In genomic region chr10:118087570-118088340, GRCm38 (mm10) we compare ENCODE assay signal across 10 mouse cellular contexts. TPM values are rescaled to one million over a fixed set of nuclear protein-coding genes. Genes with fewer than 3 reads are reported as not detected.
DNase-seq lines count a peak whose midpoint lies in the region; ATAC-seq and TF ChIP-seq lines count a peak whose summit lies in the region.
"Had no signal": no experiment of that assay in that cellular context is flagged by ENCODE, and none has a peak within 500 bp of the region (broad histone marks: within the 10 kb centered on the region; RNA-seq: fewer than 3 reads in every experiment).

No protein-coding gene starts in this region.

- H3K4me3 ChIP-seq in forebrain, embryonic 13.5 days = no peak overlapping the region
- no peak overlapping the region for H3K4me3 ChIP-seq in forebrain, embryonic 11.5 days (ENCODE audit: low read depth, low read length)
- H3K4me3 ChIP-seq in spleen, adult 2 months (ENCODE audit: extremely low read depth, insufficient read depth, insufficient read length) = no peak overlapping the region
- H3K4me3 ChIP-seq in midbrain, embryonic 15.5 days = peak overlapping the region; percentile 16
- H3K4me3 ChIP-seq: lung, embryonic 15.5 days had no signal

- DNase-seq in forebrain, embryonic 11.5 days (ENCODE audit: low spot score) = no peak
- peak in 1 of 2 experiments; percentile 40 for DNase-seq in spleen, adult 2 months (ENCODE audit: low read depth in 1 of 2, low spot score in 2 of 2)
- no peak for DNase-seq in spleen, adult 12 weeks (ENCODE audit: low spot score)
- peak; percentile 43 to 62 for DNase-seq in thymus, postnatal 36 days
- no peak for DNase-seq in gastrocnemius, postnatal 4 days (ENCODE audit: low spot score in 2 of 2)
- DNase-seq in urinary bladder, adult 2 months (ENCODE audit: low spot score) = no peak
- DNase-seq: kidney, adult 8-10 months had no signal

- TF ChIP-seq POLR2A in spleen, adult 2 months (IDR thresholded peaks at IDR 0.05; ENCODE audit: low read depth, low read length) = no peak

- TF ChIP-seq CTCF in spleen, adult 2 months (IDR thresholded peaks at IDR 0.05; ENCODE audit: extremely low read depth, insufficient read depth, insufficient read length, insufficient replicate concordance) = no peak

- WGBS in forebrain, embryonic 13.5 days = 16% methylated on average over 12 of the region's 12 CpGs
- WGBS in forebrain, embryonic 11.5 days = 19% methylated on average over 12 of the region's 12 CpGs
- 52% methylated on average over 12 of the region's 12 CpGs for WGBS in spleen, adult 2 months
- 10% methylated on average over 12 of the region's 12 CpGs for WGBS in midbrain, embryonic 15.5 days

- H3K9me3 ChIP-seq in forebrain, embryonic 13.5 days (replicated peaks) = no peaks in the 10 kb centered on the region
- H3K9me3 ChIP-seq in forebrain, embryonic 11.5 days (ENCODE audit: control insufficient read depth, low read length) = no peaks in the 10 kb centered on the region
- no peaks in the 10 kb centered on the region for H3K9me3 ChIP-seq in midbrain, embryonic 15.5 days
- H3K9me3 ChIP-seq: lung, embryonic 15.5 days had no signal

- no peaks in the 10 kb centered on the region for H3K36me3 ChIP-seq in forebrain, embryonic 13.5 days (ENCODE audit: poor library complexity, severe bottlenecking)
- no peaks in the 10 kb centered on the region for H3K36me3 ChIP-seq in forebrain, embryonic 11.5 days (ENCODE audit: control insufficient read depth, insufficient read depth, low read length)
- no peaks in the 10 kb centered on the region for H3K36me3 ChIP-seq in spleen, adult 2 months (ENCODE audit: control insufficient read depth, insufficient read depth, low read length)
- no peaks in the 10 kb centered on the region for H3K36me3 ChIP-seq in midbrain, embryonic 15.5 days (replicated peaks)
- H3K36me3 ChIP-seq: lung, embryonic 15.5 days had no signal

- H3K9ac ChIP-seq in forebrain, embryonic 13.5 days = peak overlapping the region; percentile 22; the same call in 1 of the 2 replicates
- no peak overlapping the region for H3K9ac ChIP-seq in forebrain, embryonic 11.5 days (ENCODE audit: low read length)
- H3K9ac ChIP-seq in midbrain, embryonic 15.5 days = peak overlapping the region; percentile 2; the same call in 1 of the 2 replicates
- H3K9ac ChIP-seq: lung, embryonic 15.5 days had no signal

- 0 out of 2 replicates have a peak overlapping the region, but pooled peaks have one; percentile 2 for H3K27ac ChIP-seq in forebrain, embryonic 13.5 days
- no peak overlapping the region for H3K27ac ChIP-seq in forebrain, embryonic 11.5 days (ENCODE audit: low read depth, low read length)
- H3K27ac ChIP-seq in spleen, adult 2 months (ENCODE audit: insufficient read depth, low read length) = peak overlapping the region; percentile 38
- H3K27ac ChIP-seq in midbrain, embryonic 15.5 days = peak overlapping the region; percentile 59
- H3K27ac ChIP-seq: lung, embryonic 15.5 days had no signal

- peak; percentile 21; the same call in 1 of the 2 replicates for ATAC-seq in forebrain, embryonic 13.5 days
- ATAC-seq in forebrain, embryonic 11.5 days (replicated peaks; ENCODE audit: low FRiP score) = no peak
- peak; percentile 60; the same call in 1 of the 2 replicates for ATAC-seq in midbrain, embryonic 15.5 days (replicated peaks)

- H3K4me1 ChIP-seq in forebrain, embryonic 13.5 days = peaks cover 8% of the 10 kb centered on the region
- peaks cover 6% of the 10 kb centered on the region; the same call in 1 of the 2 replicates for H3K4me1 ChIP-seq in forebrain, embryonic 11.5 days (replicated peaks; ENCODE audit: control insufficient read depth, insufficient read depth, low read length)
- peaks cover 59% of the 10 kb centered on the region; the same call in 1 of the 2 replicates for H3K4me1 ChIP-seq in spleen, adult 2 months (ENCODE audit: control insufficient read depth, insufficient read depth, insufficient read length)
- peaks cover 13% of the 10 kb centered on the region for H3K4me1 ChIP-seq in midbrain, embryonic 15.5 days
- H3K4me1 ChIP-seq: lung, embryonic 15.5 days had no signal

- H3K4me2 ChIP-seq in forebrain, embryonic 13.5 days = peak overlapping the region; percentile 23
- no peak overlapping the region for H3K4me2 ChIP-seq in forebrain, embryonic 11.5 days (ENCODE audit: low read depth, low read length, severe bottlenecking)
- peak overlapping the region; percentile 38 for H3K4me2 ChIP-seq in midbrain, embryonic 15.5 days
- H3K4me2 ChIP-seq: lung, embryonic 15.5 days had no signal

- no peaks in the 10 kb centered on the region for H3K27me3 ChIP-seq in forebrain, embryonic 13.5 days
- H3K27me3 ChIP-seq in forebrain, embryonic 11.5 days (ENCODE audit: control insufficient read depth, insufficient read depth, low read length) = no peaks in the 10 kb centered on the region
- H3K27me3 ChIP-seq in spleen, adult 2 months (ENCODE audit: control insufficient read depth, insufficient read depth, low read length) = no peaks in the 10 kb centered on the region
- H3K27me3 ChIP-seq in midbrain, embryonic 15.5 days (replicated peaks) = no peaks in the 10 kb centered on the region
- H3K27me3 ChIP-seq: lung, embryonic 15.5 days had no signal

RNA-seq across cellular contexts. Expression of gene Mdm1, which starts 53.9 kb away (rescaled TPM):
- 48.3 and 49.7 TPM in 2 replicates for polyA plus RNA-seq in forebrain, embryonic 13.5 days (2015; fragmentation: Nextera tagmentation; extraction: Ambion mirVana)
- 61.8 and 67.1 TPM in 2 replicates for polyA plus RNA-seq in forebrain, embryonic 11.5 days (2014; fragmentation: Nextera tagmentation; extraction: Ambion mirVana)
- polyA plus RNA-seq in spleen, adult 2 months (2012; rRNA removed) = 2.9 and 3.4 TPM in 2 replicates
- polyA plus RNA-seq in midbrain, embryonic 15.5 days (2015; fragmentation: Nextera tagmentation; extraction: Ambion mirVana) = 29.8 and 32.0 TPM in 2 replicates
- 1 to 10 TPM; 7.6 to 9.6 TPM for total RNA-seq in gastrocnemius, postnatal 4 days (2021)
- 8.7 and 10.7 TPM in 2 replicates for polyA plus RNA-seq in urinary bladder, adult 2 months (2012; rRNA removed)

Comparison
In these comparisons a context has a peak if more than half of its experiments do, and no peak if none do; other contexts are left out.
1. DNase-seq: peak in thymus, postnatal 36 days (2 of 2); none in forebrain, embryonic 11.5 days (single experiment), spleen, adult 12 weeks (single experiment), gastrocnemius, postnatal 4 days (0 of 2) and urinary bladder, adult 2 months (single experiment).